Mouse (Mus musculus): ENCODE results near the gene Sult2b1.
A peak's percentile ranks its signal among the peaks of the same experiment; 100 is the strongest.

Gene Sult2b1

DNA sequence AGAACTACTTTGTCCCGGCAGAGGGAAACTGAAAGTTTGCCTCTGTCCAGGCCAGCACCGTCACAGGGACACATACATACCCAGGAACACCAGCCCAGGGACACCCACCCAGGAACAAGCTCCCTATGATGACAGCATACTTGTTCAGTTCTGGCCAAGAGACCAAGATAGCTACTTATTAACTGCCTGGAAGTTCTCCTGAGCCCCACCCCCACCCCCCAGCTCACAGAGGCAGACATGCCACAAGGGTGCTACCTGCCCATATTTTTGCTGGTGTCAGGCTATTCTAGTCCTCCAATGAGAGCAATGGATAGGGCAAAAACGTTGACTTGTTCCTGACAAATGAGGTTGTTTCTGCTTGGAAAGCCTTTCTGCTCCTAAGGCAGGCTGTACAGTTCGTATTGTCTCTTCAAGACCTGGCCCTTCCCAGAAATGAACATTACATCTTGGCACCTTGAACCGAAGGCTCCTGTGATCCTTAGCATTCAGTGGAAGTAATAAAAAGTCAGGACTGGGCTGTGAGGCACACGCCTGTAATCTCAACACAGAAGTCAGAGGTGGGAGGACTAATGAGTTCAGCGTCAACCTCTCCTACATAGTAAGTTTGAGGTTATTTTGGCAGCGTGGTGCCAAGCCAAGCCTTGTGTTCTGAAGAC is 13.9 kb downstream of the Sult2b1 start:
- DNase-seq, result no peak

DNA sequence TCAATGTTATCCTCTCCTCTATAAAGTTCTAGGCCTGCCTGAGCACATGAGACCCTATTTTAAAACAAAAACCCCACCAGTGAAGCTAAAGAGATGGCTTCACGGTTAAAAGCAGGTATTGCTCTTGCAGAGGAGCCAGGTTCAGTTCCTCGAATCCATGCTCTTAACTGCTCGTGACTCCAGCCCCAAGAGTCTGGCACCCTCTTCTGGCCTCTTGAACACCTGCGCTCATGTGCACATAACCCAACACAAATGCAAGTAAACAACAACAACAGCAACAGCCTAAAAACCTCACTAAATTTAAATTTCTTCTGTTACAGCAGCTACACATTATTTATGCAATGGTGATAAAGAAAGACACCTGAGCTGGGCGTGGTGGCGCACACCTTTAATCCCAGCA is 17.0 kb downstream of the Sult2b1 start:
- no peak for DNase-seq

DNA sequence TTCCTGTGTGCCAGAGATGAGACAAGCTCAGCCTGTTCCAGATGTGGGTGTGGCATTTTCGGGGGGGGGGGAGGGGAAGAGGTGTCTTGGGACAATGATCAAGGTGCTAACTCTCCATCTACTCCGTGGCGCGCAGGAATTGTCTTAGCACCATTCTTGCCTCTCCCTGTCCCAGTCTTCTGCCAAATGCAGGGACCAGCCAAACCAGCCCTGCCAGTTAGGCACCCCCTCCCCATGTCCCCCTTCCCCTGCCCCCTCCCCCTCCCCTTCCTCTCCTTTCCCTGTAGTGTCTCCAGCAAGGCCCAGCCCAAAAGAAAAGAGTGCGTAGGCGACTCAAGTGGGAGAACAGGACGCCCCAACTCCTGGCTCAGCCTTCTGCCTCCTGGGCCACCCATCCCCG is 17.7 kb downstream of the Sult2b1 start:
- no peak for DNase-seq

DNA sequence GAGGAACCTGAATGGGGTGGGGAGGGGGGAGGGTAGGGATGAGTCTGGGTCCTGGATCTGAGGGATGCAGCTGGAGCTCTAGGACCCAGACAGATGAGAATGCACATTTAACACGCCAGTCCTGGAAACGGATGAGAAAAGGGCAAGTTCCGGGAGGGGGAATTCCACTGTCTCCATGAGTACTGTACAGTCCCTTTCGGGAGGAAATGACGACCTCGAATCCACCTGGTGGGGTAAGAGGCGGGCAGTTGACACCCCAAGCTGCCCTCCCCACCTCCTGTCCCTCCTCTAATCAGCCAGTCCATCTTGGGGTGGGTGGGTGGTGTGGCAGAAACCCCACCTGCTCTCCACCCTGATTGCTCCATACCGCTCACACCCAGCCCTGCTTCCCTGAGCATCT is 18.5 kb downstream of the Sult2b1 start:
- no peak for DNase-seq

DNA sequence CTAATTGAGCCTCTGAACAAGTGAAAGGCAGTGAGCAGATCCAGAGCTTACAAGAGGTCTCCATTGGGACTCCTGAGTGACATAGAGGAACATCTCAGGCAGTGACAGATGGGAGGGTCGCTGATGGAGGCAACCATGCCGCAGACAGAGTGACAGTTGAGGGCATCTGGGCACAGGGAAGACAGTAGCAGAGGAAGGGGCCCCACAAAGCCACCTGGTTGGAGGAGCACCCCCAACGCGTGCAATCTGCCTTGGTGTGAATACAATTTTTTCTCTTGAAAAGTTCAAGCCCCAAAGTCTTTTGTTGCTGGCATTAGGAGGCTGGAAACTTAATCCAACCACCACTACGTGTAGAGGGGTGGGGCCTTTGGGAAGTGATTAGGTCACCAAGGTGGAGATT is 24.3 kb downstream of the Sult2b1 start:
- DNase-seq, result no peak

DNA sequence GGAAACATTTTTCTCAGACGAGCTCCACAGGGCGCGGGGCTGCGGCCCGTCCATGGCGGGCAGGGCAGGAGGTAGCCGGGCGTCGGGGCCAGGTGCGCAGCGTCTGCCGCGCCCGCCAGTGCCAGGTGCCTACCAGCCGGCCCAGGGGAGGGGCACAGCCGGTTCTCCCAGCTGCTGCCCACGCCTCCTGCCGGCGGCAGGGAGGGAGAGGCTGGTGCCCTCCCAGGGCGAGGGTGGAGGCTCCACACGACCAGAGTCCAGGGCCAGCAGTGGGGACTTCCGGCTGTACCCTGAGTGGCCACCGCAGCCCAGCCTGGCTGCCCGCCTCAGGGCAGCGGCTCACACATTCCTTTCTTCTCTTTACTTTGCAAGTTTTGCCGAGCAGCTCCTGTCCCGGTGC is 25.1 kb downstream of the Sult2b1 start:
- DNase-seq, result no peak

DNA sequence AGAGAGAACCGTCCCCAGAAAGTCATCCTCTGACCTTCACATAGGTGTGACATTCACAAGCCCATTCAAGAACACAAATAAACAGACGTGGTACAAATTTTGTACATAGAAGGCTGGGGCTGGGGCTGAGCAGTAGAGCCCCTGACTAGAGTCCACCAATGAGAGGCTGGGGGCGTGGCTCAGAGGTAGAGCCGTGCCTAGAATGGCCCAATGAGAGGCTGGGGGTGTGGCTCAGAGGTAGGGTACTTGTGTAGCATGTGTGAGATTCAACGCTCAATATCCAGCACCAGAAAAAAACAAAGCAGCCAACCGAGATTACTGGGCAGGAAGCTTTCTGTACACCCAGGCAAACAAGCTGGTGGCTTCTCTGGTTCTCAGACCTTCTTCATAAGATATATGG is 28.8 kb downstream of the Sult2b1 start:
- DNase-seq, result no peak

DNA sequence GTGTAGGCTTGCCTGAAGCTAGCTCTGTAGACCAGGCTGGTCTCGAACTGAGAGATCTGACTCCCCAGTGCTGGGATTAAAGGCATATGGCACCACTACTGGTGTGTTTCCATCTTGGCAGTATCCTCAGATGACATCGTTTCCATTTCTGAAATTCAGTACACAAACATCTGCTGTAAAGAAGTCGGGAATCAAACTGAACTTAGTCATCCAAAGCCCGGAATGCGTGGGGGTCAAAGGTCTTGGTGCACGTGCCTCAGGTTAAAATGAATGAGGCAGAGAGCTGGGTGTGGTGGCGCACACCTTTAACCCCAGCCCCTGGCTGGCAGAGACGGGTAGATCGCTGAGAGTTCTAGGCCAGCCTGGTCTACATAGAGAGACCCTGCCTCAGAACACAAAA is 34.3 kb downstream of the Sult2b1 start:
- no peak for DNase-seq

DNA sequence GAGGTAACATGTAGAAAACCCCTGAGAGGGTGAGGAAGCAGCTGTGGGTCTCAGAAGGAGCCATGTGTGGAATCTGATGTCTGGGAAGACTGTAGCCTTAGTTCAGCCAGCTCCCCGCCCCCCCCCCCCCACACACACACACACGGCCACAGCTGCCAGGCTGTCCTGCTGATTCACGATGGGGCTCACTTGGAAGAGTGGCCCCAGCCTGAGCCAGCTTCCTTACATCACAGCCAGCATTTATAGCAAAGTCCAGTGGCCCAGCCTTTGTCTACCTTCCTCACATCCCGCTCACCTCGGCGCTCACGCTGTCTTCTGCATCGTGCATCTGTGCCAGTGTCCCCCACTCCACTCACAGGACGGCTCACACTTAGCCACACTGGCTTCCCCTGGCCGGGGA is 35.1 kb downstream of the Sult2b1 start:
- DNase-seq, result no peak

DNA sequence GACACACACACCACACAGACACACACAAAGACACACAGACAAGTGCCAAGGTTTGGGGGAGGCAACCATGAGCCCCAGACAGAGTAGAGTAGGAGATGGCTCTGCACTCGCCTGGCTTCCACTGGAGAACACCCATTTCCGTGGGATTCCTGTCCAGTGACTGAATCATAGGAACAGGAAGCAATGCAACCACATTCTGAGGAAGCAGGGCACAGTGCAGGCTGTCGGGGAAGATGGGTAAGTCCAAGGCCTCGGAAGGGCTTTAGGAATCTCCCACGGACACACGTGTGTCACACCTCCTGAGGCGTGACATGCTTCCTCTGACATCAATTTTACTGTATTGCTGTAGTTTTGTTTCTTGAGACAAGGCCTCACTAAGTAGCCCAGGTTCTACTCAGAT is 36.4 kb downstream of the Sult2b1 start:
- DNase-seq, result no peak

DNA sequence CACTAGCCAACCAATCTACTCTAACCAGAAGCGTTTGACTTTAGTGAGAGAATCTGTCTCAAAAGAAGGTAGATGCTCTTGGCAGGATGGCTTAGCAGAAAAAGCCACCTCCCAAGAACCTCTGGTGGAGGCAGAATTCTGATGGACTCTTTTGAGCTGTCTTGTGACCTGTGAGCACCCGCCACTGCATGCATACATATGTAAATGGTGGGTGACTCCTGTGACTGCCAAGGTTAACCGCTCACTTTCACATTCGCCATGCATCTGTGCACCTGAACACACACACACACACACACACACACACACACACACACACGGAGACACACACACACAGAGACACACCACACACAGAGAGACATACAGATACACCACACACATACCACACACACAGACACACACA is 37.0 kb downstream of the Sult2b1 start:
- no peak for DNase-seq

DNA sequence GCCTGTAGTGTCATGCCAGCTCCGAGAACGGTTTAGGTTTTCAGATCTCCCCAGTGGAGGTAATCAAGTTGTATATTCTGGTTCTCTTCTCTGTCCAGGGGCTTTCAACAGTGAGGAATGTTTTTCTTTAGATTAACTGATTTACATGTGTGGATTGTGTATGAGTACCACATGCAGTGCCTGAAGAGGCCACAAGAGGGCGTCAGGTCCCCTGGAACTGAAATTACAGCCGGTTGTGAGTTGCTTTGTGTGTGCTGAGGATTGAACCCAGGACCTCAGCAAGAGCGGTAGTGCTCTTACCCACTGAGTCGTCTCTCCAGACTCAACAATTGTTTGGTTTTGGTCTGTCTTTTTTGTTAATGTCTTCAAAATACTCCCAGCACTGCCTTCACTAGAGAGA is 38.0 kb downstream of the Sult2b1 start:
- no peak for DNase-seq

DNA sequence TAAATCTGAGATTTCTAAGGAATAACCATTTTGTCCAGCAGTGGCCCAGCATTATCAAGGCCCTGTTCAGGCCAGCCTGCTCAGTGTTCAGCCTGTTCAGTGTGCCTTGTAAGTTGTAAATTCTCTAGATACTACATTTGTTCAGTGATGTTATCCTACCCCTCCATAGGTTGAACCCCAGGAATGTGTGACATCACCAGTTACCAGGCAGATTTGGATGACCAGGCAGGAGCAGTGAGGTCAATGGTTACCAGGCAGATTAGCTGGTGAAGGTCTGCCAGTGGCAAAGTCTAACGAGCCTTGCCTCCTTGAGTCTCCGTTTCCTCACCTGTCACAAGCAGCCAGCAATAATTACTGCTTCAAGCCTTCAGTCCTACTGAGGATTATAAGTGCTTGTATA is 40.1 kb downstream of the Sult2b1 start:
- DNase-seq, result peak; percentile 94

DNA sequence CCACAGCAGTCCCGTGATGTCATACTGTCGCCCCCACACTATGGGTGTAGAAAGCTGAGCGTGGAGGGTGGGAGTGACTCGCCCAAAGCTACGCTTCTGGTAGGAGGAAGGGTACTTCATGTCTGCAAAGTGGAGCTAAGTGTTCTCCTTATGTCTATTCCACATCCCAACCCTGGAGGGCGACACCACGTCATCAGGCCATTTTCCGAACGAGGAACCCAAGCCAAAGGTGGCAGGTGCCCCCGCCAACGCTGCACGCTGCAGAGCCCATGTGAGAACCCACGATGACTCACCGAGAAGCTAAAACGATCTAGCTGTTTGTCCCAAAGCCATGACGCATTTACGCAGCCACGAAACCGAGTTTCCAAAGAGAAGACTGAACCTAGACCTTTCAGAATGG is 42.1 kb downstream of the Sult2b1 start:
- DNase-seq, result no peak

DNA sequence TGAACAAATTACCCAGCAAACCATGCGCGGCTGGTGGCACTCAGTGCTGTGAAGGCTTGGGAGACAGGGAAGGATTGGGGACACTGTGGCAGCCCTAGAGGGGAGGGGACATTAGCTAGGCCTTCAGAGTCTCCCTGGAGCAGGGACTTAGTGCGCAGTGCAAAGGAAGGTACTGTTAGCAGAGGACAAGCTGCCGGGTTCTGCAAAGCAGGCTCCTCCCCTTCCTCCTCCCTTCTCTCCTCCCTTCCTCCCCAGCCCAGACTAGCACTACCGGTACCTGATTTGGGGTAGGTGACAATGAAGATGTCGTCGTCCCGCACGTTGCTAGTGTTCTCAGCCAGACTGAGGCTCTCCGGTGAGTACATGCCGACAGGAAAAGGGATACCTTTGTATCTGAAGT is 42.7 kb downstream of the Sult2b1 start:
- DNase-seq, result no peak

DNA sequence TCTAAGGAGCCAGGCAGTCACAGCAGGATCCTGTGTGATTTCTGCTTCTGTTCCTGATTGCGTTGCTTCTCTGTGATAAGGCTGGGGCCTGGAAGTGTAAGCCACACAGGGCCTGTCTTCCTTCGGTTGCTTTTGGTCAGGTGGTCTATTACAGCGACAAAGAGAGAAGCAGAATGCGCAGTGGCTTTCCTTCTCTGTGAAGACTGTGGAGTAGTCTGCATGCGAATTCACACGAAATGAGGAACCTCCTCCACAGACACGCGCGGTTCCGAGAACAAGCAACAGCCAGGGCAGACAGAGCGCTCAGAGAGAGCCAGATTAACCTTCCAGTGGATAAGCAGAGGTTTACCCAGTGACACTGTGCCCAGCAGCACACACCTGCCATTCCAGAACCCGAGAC is 43.2 kb downstream of the Sult2b1 start:
- DNase-seq, result no peak

DNA sequence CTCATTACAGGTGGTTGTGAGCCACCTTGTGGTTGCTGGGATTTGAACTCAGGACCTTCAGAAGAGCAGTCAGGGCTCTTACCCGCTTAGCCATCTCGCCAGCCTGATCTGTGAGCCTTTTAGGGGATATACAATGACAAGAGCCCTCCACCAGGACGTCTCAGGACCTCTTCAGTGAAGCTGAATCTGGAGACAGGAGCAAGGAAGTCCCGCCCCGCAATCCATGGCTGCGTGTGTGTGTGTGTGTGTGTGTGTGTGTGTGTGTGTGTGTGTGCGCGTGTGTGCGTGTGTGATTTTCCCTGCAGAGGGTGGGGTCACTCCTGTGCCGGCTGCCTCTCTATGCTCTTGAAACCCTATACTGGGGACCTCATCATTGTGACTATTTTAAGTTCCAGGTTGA is 44.6 kb downstream of the Sult2b1 start:
- DNase-seq, result no peak

DNA sequence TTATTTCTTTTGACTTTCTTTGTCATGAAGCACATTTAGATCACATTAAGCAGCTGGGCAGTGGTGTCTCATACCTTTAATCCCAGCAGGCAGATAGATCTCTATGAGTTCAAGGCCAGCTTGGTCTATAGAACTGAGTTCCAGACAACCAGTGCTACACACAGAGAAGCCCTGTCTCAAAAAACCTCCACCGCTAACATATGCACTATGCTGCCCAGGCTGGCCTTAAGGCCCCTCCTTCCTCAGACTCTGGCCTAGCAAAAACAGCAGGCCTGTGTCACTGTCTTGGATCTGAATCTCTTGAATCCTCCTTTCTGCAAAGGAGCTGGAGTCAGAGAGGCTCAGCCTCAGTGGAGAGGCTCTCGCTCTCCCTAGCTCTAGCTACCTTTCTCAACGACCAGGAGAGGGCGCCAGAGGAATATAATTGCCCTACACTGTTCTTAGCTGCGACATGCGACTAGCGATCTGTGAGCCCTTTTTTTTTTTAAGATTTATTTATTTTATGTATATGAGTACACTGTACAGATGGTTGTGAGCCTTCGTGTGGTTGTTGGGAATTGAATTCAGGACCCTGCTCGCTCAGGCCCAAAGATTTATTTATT is 45.2 kb downstream of the Sult2b1 start:
- DNase-seq, result no peak

DNA sequence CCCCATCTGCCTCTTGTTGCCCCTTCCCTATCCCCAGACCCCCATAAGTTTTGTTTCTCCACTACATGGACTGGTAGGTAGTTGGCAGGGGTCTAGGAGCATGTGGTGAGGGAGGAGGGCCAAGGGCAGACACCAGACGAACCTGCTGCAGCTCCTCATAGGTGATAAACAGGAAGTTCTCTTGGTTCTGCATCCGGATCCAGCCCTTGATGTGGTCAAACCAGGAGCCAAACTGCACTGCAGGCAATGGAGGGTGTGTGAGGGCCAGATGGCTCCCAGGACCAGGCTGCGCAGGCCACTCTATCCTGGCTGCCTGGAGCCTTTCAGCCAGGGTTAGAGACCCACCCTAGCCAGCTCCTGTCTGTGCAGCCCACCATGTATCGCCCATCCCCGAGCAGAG is 51.0 kb downstream of the Sult2b1 start:
- DNase-seq, result peak; percentile 85

DNA sequence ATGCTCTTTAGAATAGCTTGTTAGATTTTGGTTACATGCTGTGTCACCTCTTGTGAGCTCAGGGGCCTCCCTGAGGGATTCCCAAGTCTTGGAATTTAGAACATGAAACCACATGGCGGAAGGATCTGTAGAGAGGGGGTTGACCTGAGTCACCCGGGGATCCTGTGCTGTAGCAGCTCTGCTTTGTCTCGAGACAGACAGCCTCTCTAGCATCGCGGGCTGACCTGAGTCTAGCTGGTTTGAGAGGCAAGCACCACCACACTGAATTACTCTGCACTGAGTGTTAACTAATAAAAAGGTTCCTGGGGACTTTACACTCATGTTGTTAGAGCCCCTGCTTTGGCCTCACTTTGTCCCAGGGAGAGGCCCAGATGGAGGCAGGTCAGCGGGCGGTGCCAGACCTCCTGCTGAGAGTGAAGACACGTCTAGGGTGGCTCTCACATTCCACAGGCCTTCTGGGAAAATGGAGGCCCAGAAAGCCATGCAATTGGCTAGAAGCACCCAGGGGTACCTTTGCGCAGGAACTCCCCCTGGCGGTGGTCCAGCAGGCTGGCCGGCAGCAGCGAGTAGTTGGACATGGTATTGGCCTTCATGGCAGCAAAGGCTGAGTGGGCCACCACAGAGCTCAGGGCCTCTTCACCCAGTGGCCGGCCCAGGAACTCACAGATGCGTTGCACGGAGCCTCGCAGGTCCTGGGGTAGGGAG is 53.6 kb downstream of the Sult2b1 start:
- DNase-seq, result no peak

DNA sequence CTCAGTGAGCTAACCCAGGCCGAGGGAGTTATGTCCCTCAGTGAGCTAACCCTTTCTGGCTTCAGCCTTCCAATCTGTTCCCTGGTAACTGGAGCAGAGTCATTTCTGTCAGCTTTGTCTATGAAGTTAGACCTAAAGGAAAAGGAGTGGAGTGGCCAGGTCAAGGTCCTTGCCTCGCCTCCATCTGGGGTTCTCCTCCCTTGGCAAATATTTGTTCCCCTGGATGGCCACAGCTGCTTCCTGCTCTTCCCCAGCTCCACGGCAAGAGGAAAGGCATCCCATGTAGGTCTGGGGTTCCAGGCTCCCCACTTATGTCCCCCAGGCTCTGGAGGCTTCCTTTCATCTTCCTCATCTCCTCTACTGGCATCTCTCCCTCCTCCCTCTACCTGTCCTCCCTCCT is 56.8 kb downstream of the Sult2b1 start:
- no peak for DNase-seq

DNA sequence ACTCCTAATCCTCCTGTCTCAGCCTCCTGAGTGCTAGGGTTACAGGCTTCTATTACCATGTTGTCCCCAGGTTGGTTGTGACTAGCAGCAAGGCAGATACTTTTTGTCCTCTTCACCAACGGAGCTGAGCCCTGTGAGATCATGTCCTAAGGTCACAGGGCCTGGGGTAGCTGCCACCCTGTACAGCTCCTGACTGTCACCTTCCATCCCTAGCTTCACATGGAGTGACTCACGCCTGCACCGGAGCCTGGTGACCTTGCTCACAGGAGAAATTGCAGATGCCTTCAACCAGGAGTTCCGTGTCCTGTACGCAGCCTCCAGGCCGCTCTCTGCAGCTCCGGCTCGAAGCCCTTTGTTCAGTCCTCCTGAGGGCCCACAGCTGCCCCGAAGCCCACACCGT is 58.0 kb downstream of the Sult2b1 start:
- DNase-seq, result peak; percentile 75

DNA sequence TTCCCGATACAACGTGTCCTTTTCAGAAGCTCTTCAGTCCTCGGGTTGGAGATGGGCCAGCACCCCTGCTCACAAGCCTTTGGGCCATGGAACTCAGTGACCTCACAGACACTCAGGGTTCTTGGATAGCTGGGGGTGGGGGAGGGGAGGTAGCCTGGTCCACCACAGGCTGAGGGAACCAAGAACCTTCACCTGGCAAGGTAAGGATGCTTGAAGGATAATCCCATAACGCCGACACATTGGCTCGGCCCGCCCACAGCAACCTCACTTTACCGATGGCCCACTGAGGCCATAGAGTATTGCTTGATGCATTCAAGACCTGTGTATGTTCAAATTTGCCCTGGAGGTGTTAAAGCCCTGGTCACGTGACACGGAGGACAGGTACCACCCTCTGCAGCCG is 58.8 kb downstream of the Sult2b1 start, which contains the start of gene Spaca4:
Gene Spaca4, minus strand, starts transcription at position 101 of the 400 bp plus-strand sequence.
- DNase-seq, result no peak

DNA sequence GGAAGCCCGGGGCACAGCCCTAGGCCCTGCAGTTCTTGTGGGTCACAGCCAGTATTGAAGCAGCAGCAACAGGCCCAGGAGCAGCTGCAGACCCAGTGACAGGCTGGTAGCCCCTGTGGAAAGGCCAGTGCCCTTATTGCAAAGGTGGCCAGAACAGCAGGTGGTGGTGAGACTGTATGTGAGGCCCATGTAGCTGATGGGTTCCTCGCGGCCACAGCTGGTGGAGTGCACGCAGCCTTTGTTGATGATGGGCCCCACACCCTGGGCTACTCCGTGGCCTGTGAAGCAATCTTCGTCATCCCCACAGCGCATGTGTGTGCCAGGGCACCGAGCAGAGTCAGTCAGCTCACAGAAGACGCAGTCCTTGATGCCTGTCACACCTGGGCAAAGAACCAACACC is 59.3 kb downstream of the Sult2b1 start:
- DNase-seq, result peak; percentile 91

DNA sequence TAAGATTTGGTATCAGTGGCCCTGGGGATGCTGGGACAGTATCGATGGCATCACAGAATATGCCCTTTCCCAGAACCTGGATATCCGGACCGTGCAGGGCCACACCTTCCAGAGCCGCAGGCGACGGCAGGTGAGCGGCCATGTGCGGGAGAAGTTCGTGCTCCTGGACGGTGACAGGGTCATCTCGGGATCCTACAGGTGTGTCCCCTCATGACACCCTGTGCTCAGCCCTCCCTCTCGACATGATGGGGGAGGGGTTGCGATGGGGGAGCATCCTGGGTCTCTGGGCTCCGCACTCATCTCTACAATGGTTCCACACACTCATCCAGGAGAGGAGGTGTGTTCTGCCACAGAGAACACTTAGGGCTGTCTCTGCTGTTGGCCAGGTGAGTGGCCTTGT is 60.7 kb downstream of the Sult2b1 start:
- peak; percentile 92 for DNase-seq

All from heart, adult 11 months (tissue).